Mouse (Mus musculus): Measurements from ENCODE around the gene Upf1.

DNA sequence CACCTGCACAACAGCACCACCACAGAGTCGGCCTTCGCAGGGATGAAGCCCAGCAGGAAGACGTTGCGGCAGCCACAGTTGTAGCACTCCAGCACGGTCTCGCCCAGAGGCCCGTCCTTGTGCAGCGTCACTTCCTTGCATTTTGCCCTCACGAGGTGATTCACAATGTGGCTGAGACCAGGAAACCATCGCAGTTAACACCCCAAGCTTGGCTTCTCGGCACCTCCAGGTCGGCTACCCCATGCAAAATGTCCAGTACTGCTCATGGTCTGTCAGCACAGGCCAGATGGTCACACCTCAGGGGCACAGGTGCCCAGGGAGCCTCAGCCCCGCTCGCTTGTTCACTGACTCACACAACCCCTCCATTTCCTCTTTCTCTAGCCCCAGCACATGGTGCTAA is 11.1 kb downstream of the Upf1 start:
- TF ChIP-seq CTCF (IDR thresholded peaks at IDR 0.05; ENCODE audit: extremely low read depth, insufficient read depth, low read length), result no peak
- TF ChIP-seq POLR2A (IDR thresholded peaks at IDR 0.05; ENCODE audit: extremely low read depth, insufficient read depth, low read length), result no peak

Data from cortical plate, adult 2 months (tissue).